Mouse (Mus musculus): ENCODE results near the gene Ifna7.

The Ifna7 gene

DNA sequence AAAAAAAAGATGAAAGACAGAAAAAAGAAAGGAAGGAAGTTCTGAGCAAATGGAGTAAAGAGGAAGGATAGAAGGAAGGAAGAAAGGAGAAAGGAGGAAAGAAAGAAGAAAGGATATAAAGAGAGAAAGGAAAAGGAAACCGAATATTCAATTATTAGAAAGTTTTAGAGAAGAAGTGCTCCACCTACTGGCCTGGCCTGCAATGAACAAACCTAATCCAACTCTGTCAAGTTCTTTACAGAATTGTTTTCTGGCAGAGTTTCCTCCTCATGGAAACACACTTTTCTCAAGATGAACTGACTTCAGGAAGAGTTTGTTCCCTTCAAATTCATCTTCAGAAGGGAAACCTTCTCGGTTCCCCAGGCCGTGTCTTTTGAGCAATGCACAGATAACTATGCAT is 22.8 kb downstream of the Ifna7 start:
- in situ Hi-C loops (cut with MboI, MseI): no loop called here

DNA sequence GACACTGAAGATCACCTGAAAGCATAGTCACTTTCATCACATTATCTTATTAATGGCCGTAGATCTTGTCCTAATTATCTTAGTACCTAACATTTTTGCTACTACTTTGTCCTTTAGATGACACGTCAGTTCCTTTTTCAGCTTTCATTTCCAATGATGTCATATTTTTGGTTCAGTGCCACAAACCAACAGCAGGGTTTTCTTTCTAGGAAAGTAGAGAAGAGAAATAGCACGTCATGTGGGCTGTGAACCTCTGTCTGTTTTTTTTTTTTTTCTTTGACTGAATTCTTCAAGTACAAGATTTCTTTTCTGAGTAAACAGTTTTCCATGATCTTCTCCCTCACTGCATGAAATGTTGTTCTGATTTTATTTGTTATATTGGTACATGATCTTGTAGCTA is 24.0 kb downstream of the Ifna7 start:
- in situ Hi-C loops (cut with MboI, MseI): no loop called here

- in situ Hi-C loops (cut with MboI, MseI): no loop called here
Measured at GRCm38 (mm10) chr4:88841438-88841911, 25.4 kb downstream of the Ifna7 start, which contains the start of gene Ifna4. Gene Ifna4 (plus strand): TSS chr4:88841861.

DNA sequence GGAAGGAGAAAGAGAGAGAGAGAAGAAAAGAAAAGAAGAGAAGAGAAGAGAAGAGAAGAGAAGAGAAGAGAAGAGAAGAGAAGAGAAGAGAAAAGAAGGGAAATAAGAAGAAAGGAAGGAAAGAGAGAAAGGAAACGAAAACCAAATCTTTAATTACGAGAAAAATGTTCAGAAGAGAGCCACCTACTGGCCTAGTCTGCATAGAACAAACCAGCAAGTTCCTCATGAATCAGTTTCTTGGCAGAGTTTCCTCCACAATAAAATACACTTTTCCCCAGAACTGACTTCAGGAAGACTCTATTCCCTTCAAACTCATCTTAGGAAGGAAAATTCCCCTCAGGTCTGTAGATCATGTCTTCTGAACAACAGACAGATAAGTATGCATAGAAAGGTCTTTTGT is 29.3 kb downstream of the Ifna7 start:
- in situ Hi-C loops (cut with MboI, MseI): no loop called here

DNA sequence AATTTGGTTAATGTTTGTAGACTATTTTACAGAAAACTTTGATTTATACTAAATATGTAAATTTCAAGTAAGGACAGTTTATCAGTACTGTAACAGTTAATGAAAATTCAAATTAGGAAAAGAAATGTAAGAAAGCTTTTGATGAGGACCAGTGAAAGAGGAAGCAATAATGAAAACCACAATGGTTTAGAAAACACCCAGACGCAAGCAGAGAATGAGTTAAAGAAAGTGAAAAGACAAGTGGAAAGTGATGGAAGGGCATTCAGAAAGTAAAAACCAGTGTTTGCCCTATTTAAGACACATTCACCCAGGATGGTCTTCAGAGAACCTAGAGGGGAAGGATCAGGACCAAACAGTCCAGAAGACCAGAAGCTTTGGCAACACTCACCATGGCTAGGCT is 33.7 kb downstream of the Ifna7 start, which contains the start of gene Ifna1:
Ifna1 (plus strand) TSS at position 390 of the 400 bp plus-strand sequence.
- in situ Hi-C loops (cut with MboI, MseI): loop anchor here (25.0 kb wide), 1 partner anchor 438 kb away; the partner anchor contains the start of gene Cdkn2a

GRCm38 (mm10) chr4:88851026-88851763 is 35.2 kb downstream of the Ifna7 start:
- in situ Hi-C loops (cut with MboI, MseI): loop anchor here (25.0 kb wide), 1 partner anchor 436 kb away; the partner anchor contains the start of gene Cdkn2a

GRCm38 (mm10) chr4:88859214-88859613 is 43.2 kb downstream of the Ifna7 start:
- in situ Hi-C loops (cut with MboI, MseI): loop anchor here (25.0 kb wide), 1 partner anchor 428 kb away; the partner anchor contains the start of gene Cdkn2a

- in situ Hi-C loops (cut with MboI, MseI): loop anchor here (10.0 to 25.0 kb wide), 2 partner anchors 59 to 424 kb away; partner anchors contain the start of genes Cdkn2a, Gm13287 and Gm13288
Measured at GRCm38 (mm10) chr4:88863309-88863708, 47.3 kb downstream of the Ifna7 start.

DNA sequence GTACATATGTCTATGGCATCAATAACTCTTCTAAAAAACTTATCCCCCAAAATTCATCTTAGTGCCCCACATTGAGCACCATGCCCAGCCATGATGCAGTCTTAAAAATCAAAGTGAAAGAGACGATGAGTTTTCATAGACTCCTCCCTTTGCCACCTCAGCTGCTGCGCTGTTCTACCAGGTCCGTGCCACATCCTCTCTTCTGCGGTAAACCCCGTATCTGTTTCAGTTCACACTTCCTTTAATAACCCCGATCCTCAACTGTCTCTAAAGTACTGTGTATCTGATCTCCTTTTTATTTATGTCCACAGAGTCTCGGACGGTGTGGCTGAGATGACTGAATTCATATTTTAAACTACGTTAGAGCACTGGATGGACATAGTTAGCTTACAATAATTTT is 48.6 kb downstream of the Ifna7 start:
- in situ Hi-C loops (cut with MboI, MseI): loop anchor here (10.0 to 25.0 kb wide), 2 partner anchors 60 to 423 kb away; partner anchors contain the start of genes Cdkn2a, Gm13287 and Gm13288

GRCm38 (mm10) chr4:88865011-88865569 is 49.1 kb downstream of the Ifna7 start:
- in situ Hi-C loops (cut with MboI, MseI): loop anchor here (10.0 to 25.0 kb wide), 2 partner anchors 60 to 422 kb away; partner anchors contain the start of genes Cdkn2a, Gm13287 and Gm13288
